Mouse (Mus musculus) left cerebral cortex, postnatal 36 days (tissue): ENCODE measurements at regions not wholly inside any gene's neighbourhood (a gene's known extent, or its start where the extent isn't known, plus 50 kb on each side); places are given as distances from the start of the nearest gene placed in this dataset.

ENCODE experiments used
- DNase-seq, 2 experiments: peaks; one replicate each; pipeline ENCODE4 v3.0.0; 2021 to 2022; ENCODE audit warnings: low spot score in 2 of 2, mixed read lengths in 1 of 2
- intact Hi-C: fragments of 180-260 bp; cut with DNase I; formaldehyde crosslinking; loops from one replicate; pipeline ENCODE4 v1.15.1; 2025

- no peak for DNase-seq
- intact Hi-C loops = no loop called here
Observed at GRCm38 (mm10) chr16:78490245-78490644, 86.3 kb downstream of the D16Ertd472e start.

GRCm38 (mm10) chr16:78489604-78490003, 86.9 kb downstream of the D16Ertd472e start:
- intact Hi-C loops = no loop called here
- DNase-seq = no peak

DNA sequence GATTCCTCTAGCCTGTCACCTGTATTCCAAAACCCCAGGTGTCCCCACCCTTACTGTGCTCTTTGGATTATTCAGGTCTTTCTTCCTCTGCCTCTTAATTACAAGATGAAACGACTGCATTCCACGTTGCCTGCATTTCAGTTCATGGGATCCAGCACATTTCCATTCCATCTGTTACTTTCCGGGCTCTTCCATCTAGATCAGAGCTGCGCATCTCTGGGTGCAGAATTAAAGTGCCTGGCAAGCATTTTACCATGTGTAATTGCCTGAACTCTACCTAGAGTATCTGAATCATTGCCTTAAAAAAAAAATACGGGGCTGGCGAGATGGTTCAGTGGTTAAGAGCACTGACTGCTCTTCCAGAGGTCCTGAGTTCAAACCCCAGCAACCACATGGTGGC, 90.0 kb downstream of the D16Ertd472e start:
- no peak for DNase-seq
- intact Hi-C loops = no loop called here

GRCm38 (mm10) chr16:78484319-78484718, 92.2 kb downstream of the D16Ertd472e start:
- DNase-seq = no peak
- intact Hi-C loops = no loop called here

DNA sequence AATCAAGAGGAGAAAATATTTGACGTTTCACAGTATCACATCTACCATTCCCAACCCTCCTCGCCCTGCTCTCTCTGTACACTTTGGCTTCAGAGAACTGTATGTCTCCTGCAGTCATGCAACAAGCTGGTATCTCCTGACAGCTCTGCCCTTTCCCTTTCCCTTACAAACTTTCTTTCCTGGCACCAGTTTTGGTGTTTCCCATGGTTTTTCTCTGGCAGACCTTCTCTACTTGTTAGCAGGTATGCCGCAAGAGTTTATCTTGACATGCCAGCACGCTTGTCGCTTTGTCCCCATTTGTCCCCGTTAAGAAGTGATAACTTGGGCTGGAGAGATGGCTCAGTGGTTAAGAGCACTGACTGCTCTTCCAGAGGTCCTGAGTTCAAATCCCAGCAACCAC, 94.9 kb downstream of the D16Ertd472e start:
- DNase-seq = no peak
- intact Hi-C loops = no loop called here

- intact Hi-C loops = no loop called here
- DNase-seq = no peak
Observed at GRCm38 (mm10) chr16:78481065-78481464, 95.4 kb downstream of the D16Ertd472e start.

DNA sequence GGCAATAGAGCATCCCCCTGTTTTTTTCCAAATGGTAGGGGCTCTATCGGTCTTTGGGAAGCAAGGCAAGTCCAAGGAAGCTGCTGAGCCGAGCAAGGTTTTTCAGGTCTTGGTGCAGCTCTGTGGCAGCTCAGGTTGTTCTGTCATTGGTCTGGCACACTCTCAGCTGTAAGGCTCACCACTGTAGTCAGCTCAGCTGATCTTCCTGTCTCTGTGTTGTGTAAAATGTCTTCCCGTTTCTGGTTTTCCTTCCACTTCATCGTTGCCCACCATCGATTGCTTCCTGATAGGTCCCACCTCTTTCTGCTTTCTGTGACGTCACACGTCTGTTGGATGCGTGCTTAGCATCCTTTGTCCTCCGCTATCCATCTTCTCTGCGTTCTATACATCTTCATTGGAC, 96.2 kb downstream of the D16Ertd472e start:
- no peak for DNase-seq
- intact Hi-C loops = no loop called here

DNA sequence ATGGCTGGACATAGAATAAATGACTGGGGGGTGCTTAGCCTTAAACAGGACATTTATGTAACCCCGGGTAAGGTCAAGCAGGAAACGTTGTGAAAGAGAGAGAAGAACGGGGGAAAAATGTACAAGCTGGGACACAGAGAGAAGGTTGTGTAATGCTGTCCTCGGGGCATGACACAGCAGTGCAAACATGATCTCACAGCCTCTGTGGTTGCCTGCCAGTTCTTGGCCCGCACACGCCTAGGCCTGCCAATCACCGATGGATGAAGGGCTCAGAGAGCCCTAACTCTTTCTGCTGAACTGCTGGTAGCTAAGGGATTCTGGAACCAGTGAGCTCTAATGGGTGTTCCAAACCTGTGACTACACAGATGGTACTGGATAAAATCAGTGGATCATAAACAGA, 96.5 kb upstream of the Btg3 start:
- intact Hi-C loops = no loop called here
- no peak for DNase-seq

DNA sequence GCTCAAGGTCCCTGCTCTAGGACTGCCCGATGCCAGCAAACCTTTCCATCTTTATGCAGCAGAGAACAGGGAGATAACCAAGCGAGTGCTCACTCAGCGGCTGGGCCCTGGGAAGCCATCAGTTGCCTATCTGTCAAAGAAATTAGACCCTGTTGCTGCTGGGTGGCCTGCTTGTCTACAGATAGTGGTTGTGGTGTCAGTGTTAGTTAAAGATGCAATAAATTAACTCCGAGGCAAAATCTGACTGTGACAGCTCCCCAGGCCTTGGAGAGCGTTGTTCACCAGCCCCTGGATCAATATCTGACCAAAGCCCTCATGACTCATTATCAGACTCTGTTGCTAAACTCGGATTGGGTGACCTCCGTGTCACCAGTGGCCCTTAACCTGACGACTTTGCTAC, 83.0 kb upstream of the Btg3 start:
- intact Hi-C loops = loop anchor here (10.0 kb wide), 1 partner anchor 495 kb away; no protein-coding TSS in a partner anchor
- no peak for DNase-seq

DNA sequence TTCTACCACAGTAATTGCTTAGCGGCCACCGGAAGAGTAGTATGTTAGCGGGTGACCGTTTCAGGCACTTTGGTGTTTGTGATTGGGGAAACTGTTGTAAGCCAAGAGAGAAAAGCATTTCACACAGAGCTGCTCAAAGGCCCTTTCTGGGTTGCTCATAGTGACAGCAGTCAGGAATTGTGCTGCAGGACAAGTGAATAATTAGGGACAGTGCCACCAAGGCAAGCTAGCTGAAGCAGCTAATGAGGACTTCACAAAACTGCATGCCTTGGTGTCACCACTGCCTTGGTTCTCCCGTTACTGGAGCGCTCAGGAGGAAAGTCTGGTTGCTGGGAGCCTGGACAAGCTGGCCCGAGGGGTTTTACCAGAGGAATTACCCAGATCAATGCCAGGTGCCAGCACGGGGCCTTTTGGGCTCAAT, 80.7 kb upstream of the Btg3 start:
- no peak for DNase-seq
- intact Hi-C loops = loop anchor here (10.0 kb wide), 1 partner anchor 497 kb away; no protein-coding TSS in a partner anchor

DNA sequence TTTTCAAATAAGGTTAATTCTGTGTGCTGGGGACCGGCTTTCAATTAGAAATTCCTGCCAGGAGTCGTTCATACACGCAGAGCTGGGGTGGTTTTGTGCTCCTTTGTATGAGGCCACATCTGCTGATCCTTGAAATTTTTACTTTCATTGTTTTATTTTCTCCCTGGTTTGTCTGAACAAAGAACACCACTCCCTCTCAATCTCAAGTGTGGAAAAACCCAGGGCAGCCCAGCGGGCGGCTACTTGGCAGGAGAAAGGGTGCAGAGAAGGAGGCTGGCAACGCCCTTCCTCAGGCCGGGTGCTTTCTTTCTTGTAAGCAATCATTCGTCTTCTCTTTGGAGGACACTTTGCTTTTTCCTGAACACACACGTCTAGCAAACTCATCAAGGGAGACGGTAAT, 79.4 kb upstream of the Btg3 start:
- intact Hi-C loops = loop anchor here (10.0 kb wide), 1 partner anchor 498 kb away; no protein-coding TSS in a partner anchor
- DNase-seq = no peak

DNA sequence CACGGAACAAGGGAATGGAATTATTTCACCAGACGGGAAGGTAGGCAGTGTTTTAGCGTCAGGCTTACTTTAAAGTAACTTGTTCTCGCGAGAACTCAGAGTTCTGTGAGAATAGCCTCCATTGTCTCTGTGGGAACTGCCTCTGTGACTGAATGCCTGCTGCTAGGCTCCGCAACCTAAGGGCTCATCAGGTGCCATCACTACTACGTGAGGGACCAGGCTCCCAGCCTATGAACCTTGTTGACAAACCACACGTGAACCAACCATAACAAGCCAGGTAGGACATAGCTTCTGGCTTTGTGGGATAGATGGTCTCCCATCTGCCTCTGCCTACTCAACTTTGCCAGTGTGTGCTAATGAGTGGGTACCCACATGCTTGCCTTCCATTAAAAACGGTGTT, 77.5 kb upstream of the Btg3 start:
- intact Hi-C loops = loop anchor here (10.0 kb wide), 1 partner anchor 500 kb away; no protein-coding TSS in a partner anchor

DNA sequence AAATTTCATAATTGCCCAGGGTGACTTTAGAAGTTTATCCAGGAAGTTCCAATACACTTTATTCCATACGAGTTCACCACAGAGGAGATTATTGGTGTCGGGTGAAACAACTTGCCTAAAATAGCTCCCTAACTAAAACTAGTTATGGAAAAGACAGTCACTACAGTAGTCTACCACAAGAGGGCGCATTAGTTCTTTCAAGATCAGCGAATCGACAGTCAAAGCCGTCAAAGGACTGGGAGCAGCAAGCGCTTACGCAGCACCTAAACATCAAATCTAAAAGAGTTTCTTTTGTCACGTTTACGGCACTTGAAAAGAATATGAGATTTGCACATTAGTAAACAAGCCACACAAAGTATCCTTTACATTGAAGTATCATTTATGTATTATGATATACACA, 75.3 kb upstream of the Btg3 start:
- intact Hi-C loops = loop anchor here (1.0 to 10.0 kb wide), 4 partner anchors 174 to 502 kb away; no protein-coding TSS in a partner anchor
- no peak for DNase-seq

More for the DNA sequence above, 77.5 kb upstream of the Btg3 start:
- DNase-seq = no peak

DNA sequence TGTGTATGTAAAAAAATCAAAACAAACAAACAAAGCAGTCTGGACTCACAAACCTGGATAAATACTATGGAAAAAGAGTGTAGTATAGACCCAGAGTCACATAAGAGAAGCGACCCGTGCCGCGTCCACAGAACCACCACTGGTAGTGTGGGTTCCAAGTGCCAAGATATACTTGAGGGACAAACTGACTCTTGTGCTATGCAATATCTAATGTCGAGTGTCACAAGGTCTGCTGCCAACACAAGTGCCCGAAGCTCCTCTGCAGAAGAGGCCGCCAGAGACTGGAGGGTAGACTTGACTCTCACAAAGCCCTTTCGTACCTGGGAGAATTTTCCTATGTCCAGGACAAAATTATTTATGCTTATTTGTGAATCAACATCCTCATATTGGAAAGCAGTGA, 74.8 kb upstream of the Btg3 start:
- intact Hi-C loops = loop anchor here (1.0 to 10.0 kb wide), 4 partner anchors 175 to 503 kb away; no protein-coding TSS in a partner anchor
- DNase-seq = no peak

- intact Hi-C loops = loop anchor here (10.0 kb wide), 1 partner anchor 504 kb away; no protein-coding TSS in a partner anchor
- DNase-seq = no peak
Observed at GRCm38 (mm10) chr16:78451251-78451650, 74.3 kb upstream of the Btg3 start.

GRCm38 (mm10) chr16:78449231-78449630, 72.2 kb upstream of the Btg3 start:
- intact Hi-C loops = no loop called here

DNA sequence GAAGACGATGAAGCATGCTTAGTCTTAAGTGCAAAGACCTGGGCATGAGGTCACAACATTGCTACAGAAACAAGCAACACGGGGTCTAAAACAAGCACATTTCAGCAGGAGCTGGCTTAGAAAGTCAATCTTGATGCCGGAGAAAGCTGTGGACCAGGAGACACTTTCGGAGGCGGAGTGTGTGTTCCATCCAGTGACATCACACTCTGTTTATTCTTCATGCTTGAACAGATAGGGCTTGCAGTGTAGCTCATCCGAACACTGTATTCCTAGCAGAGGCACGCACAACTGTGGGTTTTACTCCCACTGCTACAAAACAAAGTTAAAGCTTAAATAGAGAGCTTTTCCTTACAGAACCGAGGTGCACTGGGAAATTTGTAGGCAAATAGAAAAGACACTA, 66.3 kb upstream of the Btg3 start:
- intact Hi-C loops = no loop called here
- DNase-seq = peak; percentile 22 to 50

More at GRCm38 (mm10) chr16:78449231-78449630, 72.2 kb upstream of the Btg3 start:
- no peak for DNase-seq

GRCm38 (mm10) chr16:78442830-78443229, 65.8 kb upstream of the Btg3 start:
- no peak for DNase-seq
- intact Hi-C loops = no loop called here

GRCm38 (mm10) chr16:78441961-78442360, 65.0 kb upstream of the Btg3 start:
- intact Hi-C loops = no loop called here
- no peak for DNase-seq

GRCm38 (mm10) chr16:78435707-78436106, 58.7 kb upstream of the Btg3 start:
- intact Hi-C loops = no loop called here
- DNase-seq = no peak

GRCm38 (mm10) chr16:78427470-78428041, 50.6 kb upstream of the Btg3 start:
- intact Hi-C loops = loop anchor here (5.0 kb wide), 1 partner anchor 50 kb away; the partner anchor contains the start of gene Btg3
- peak; percentile 79 to 80 for DNase-seq
